Comparison of ENCODE assay signal across 7 mouse cellular contexts in genomic region chr5:53589172-53589960, GRCm38 (mm10).
DNase-seq lines count a peak whose midpoint lies in the region; ATAC-seq lines count a peak whose summit lies in the region.

No protein-coding gene starts in this region.

- peak; percentile 94 for DNase-seq in adrenal gland, adult 8-10 months
- peak; percentile 95 for DNase-seq in embryo, embryonic 9.5 days (ENCODE audit: extremely low spot score)
- peak; percentile 95 to 97 for DNase-seq in gastrocnemius, postnatal 4 days (ENCODE audit: low spot score in 2 of 2)
- DNase-seq in left cerebral cortex, postnatal 36 days (ENCODE audit: low spot score in 2 of 2): peak; percentile 97 to 98
- DNase-seq in midbrain, embryonic 11.5 days (ENCODE audit: low spot score, missing footprints): peak; percentile 100
- peak; percentile 99 for DNase-seq in skeletal muscle tissue, adult 2 months (ENCODE audit: low read depth, low spot score)

- peak overlapping the region; percentile 97 for H3K9ac ChIP-seq in intestine, embryonic 16.5 days (ENCODE audit: low read depth, low read length)
- H3K9ac ChIP-seq in midbrain, embryonic 11.5 days (ENCODE audit: low read length): peak overlapping the region; percentile 98

- 0% methylated on average over 71 of the region's 72 CpGs for WGBS in intestine, embryonic 16.5 days
- WGBS in midbrain, embryonic 11.5 days: under 1% methylated on average over 66 of the region's 72 CpGs

- H3K27ac ChIP-seq in intestine, embryonic 16.5 days (ENCODE audit: low read length): peak overlapping the region; percentile 99
- H3K27ac ChIP-seq in midbrain, embryonic 11.5 days (ENCODE audit: low read depth, low read length): peak overlapping the region; percentile 91

- no peaks in the 10 kb centered on the region for H3K27me3 ChIP-seq in intestine, embryonic 16.5 days (replicated peaks; ENCODE audit: control insufficient read depth, insufficient read depth, low read length)
- no peaks in the 10 kb centered on the region for H3K27me3 ChIP-seq in midbrain, embryonic 11.5 days (ENCODE audit: control insufficient read depth, insufficient read depth, low read length)

- H3K4me2 ChIP-seq in intestine, embryonic 16.5 days (ENCODE audit: low read depth, low read length): peak overlapping the region; percentile 95
- peak overlapping the region; percentile 85 for H3K4me2 ChIP-seq in midbrain, embryonic 11.5 days

- no peaks in the 10 kb centered on the region for H3K9me3 ChIP-seq in intestine, embryonic 16.5 days (ENCODE audit: control insufficient read depth, low read length)
- no peaks in the 10 kb centered on the region for H3K9me3 ChIP-seq in midbrain, embryonic 11.5 days (ENCODE audit: control insufficient read depth, low read length)

- ATAC-seq in intestine, embryonic 16.5 days: peak; percentile 86
- ATAC-seq in midbrain, embryonic 11.5 days (ENCODE audit: low FRiP score): peak; percentile 88

- H3K4me3 ChIP-seq in intestine, embryonic 16.5 days (ENCODE audit: low read length): peak overlapping the region; percentile 93
- H3K4me3 ChIP-seq in midbrain, embryonic 11.5 days (ENCODE audit: low read depth, low read length): peak overlapping the region; percentile 92

- intact Hi-C loops in left cerebral cortex, postnatal 36 days (cut with DNase I): loop anchor here (5.0 kb wide), 2 partner anchors 62 to 82 kb away; no protein-coding TSS in a partner anchor

- no peaks in the 10 kb centered on the region for H3K36me3 ChIP-seq in intestine, embryonic 16.5 days (ENCODE audit: control insufficient read depth, insufficient read depth, low read length)
- no peaks in the 10 kb centered on the region for H3K36me3 ChIP-seq in midbrain, embryonic 11.5 days (ENCODE audit: control insufficient read depth, insufficient read depth, low read length)

- H3K4me1 ChIP-seq in intestine, embryonic 16.5 days (ENCODE audit: control insufficient read depth, insufficient read depth, low read length): peaks cover 10% of the 10 kb centered on the region
- H3K4me1 ChIP-seq in midbrain, embryonic 11.5 days (ENCODE audit: control insufficient read depth, insufficient read depth, low read length): peaks cover 20% of the 10 kb centered on the region

Comparison
In these comparisons a context has a peak if more than half of its experiments do, and no peak if none do; other contexts are left out.
1. Peak in every context shown above with its lines: DNase-seq, ATAC-seq, H3K4me3 ChIP-seq and H3K27ac ChIP-seq.